Mouse (Mus musculus) C2C12 (cell line): ENCODE data around the gene Spef1.

Experiments used
- CEBPB ChIP-seq: IDR thresholded peaks from one replicate; pipeline ENCODE4 v1.6.1; 2011; ENCODE audit warnings: low read depth, mild to moderate bottlenecking, control low read depth, moderate library complexity
- MAX ChIP-seq: IDR thresholded peaks from one replicate; pipeline ENCODE4 v1.6.1; 2011; ENCODE audit warnings: mild to moderate bottlenecking, control low read depth
- USF1 ChIP-seq: IDR thresholded peaks from one replicate; pipeline ENCODE4 v1.6.1; 2011; ENCODE audit warnings: low read depth, mild to moderate bottlenecking, control low read depth, moderate library complexity

GRCm38 (mm10) chr2:131201262-131201661 is 14.2 kb upstream of the Spef1 start:
- TF ChIP-seq USF1 (no peak), MAX (no peak), CEBPB (no peak)
